In the genomic region with DNA sequence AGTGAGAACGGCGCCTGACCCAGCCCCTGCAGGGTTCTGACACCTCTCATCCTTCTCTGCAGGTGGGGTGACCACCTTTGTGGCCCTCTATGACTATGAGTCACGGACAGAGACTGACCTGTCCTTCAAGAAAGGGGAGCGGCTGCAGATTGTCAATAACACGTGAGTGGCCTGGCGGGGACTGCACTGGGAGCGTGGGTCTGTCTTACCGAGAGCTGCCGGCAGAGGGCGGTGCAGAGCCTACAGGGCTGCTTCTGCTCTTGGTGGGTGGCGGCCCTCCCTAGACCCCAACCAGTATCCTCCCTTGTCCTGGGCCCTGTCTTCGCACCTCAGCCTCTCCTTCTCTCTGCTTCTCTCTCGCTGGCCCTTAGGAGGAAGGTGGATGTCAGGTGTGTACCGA, we compare ENCODE assay signal across 8 mouse cellular contexts. TPM values are rescaled to one million over a fixed set of nuclear protein-coding genes. Genes with fewer than 3 reads are reported as not detected.
DNase-seq lines count a peak whose midpoint lies in the region; ATAC-seq and TF ChIP-seq lines count a peak whose summit lies in the region.

No protein-coding gene starts in this region.

- DNase-seq in ES-E14 (ENCODE audit: low read depth, low spot score), result peak; percentile 68
- DNase-seq in c-Kit-positive CD71-negative TER-119-negative erythroid progenitor cells, embryonic 14.5 days (ENCODE audit: low read depth), result peak; percentile 43
- peak; percentile 29 for DNase-seq in heart, postnatal 25 days (ENCODE audit: low spot score)
- peak; percentile 86 to 97 for DNase-seq in layer of hippocampus, postnatal 25 days (ENCODE audit: extremely low spot score in 1 of 2, low spot score in 1 of 2)
- DNase-seq in lung, postnatal 25 days (ENCODE audit: low spot score), result peak; percentile 73
- DNase-seq in right cerebral cortex, adult 18-20 months, result peak; percentile 68
- peak; percentile 81 for DNase-seq in urinary bladder, postnatal 14 days (ENCODE audit: low spot score)

- peaks cover 14% of the 10 kb centered on the region; the same call in 1 of the 2 replicates for H3K36me3 ChIP-seq in ES-E14 (ENCODE audit: control insufficient read depth, insufficient read depth, low read length, poor library complexity, severe bottlenecking)
- peaks cover 5% of the 10 kb centered on the region; the same call in 1 of the 2 replicates for H3K36me3 ChIP-seq in forebrain, embryonic 15.5 days

- in situ Hi-C loops in ES-E14 (cut with MboI; ENCODE audit: low sequenced_read_pairs in 2 of 2, unreplicated experiment in 2 of 2), result no loop called here

- intact Hi-C loops in heart, postnatal 25 days (cut with DNase I), result loop anchor here (1.0 to 2.0 kb wide), 2 partner anchors 113 to 166 kb away; a partner anchor contains a TSS

- 0 out of 2 replicates have a peak overlapping the region, but pooled peaks have one; percentile 9 for H3K9ac ChIP-seq in ES-E14 (ENCODE audit: insufficient read depth, low read depth, low read length, poor library complexity, severe bottlenecking)
- H3K9ac ChIP-seq in forebrain, embryonic 15.5 days (replicated peaks), result no peak overlapping the region

- no peaks in the 10 kb centered on the region for H3K9me3 ChIP-seq in ES-E14 (ENCODE audit: control insufficient read depth, insufficient read depth, low read depth, low read length)
- H3K9me3 ChIP-seq in forebrain, embryonic 15.5 days, result no peaks in the 10 kb centered on the region

- WGBS in forebrain, embryonic 15.5 days, result 17% methylated on average over 14 of the region's 14 CpGs

- peaks cover 5 to 42% of the 10 kb centered on the region in 2 experiments for H3K4me1 ChIP-seq in ES-E14 (ENCODE audit: control insufficient read depth in 2 of 2, insufficient read depth in 2 of 2, low read length in 2 of 2, poor library complexity in 1 of 2)
- peaks cover 43% of the 10 kb centered on the region for H3K4me1 ChIP-seq in forebrain, embryonic 15.5 days

- H3K27ac ChIP-seq in ES-E14 (ENCODE audit: insufficient read depth, low read depth, low read length, poor library complexity, severe bottlenecking), result no peak overlapping the region
- peak overlapping the region; percentile 86 for H3K27ac ChIP-seq in forebrain, embryonic 15.5 days (replicated peaks)

- no peaks in the 10 kb centered on the region for H3K27me3 ChIP-seq in forebrain, embryonic 15.5 days

- ATAC-seq in forebrain, embryonic 15.5 days (replicated peaks), result peak; percentile 51; the same call in 1 of the 2 replicates

- no peak overlapping the region for H3K4me2 ChIP-seq in forebrain, embryonic 15.5 days (replicated peaks)

- no peak overlapping the region for H3K4me3 ChIP-seq in ES-E14 (ENCODE audit: insufficient read depth in 1 of 2, low read depth in 1 of 2, low read length in 2 of 2, poor library complexity in 1 of 2, severe bottlenecking in 1 of 2)
- H3K4me3 ChIP-seq in forebrain, embryonic 15.5 days, result no peak overlapping the region

TF ChIP-seq in ES-E14, 5 proteins besides CTCF, POLR2A, EP300 and RAD21:
- no peak for TF ChIP-seq ZNF384 (IDR thresholded peaks at IDR 0.05; ENCODE audit: low read depth, low read length)
- no peak; the same call in 1 of the 2 replicates for TF ChIP-seq ZC3H11A (IDR thresholded peaks at IDR 0.05; ENCODE audit: borderline replicate concordance, low read depth, low read length)
- TF ChIP-seq HCFC1 (IDR thresholded peaks at IDR 0.05; ENCODE audit: borderline replicate concordance, insufficient read depth, low read length), result no peak
- no peak for TF ChIP-seq CHD2 (IDR thresholded peaks at IDR 0.05; ENCODE audit: low read depth, low read length)
- no peak for TF ChIP-seq MAFK (IDR thresholded peaks at IDR 0.05; ENCODE audit: insufficient read depth, low read depth, low read length)

RNA-seq across cellular contexts. Expression of a gene that starts 40.2 kb away (rescaled TPM):
- 32.5 and 36.7 TPM in 2 replicates for total RNA-seq in ES-E14 (2012; rRNA removed)
- 35.6 and 37.9 TPM in 2 replicates for polyA plus RNA-seq in forebrain, embryonic 15.5 days (2015; fragmentation: Nextera tagmentation; extraction: Ambion mirVana)
- 1 to 10 TPM; 2.9 to 5.1 TPM for total RNA-seq in heart, postnatal 25 days (2021)
- 100 to 1,000 TPM; 144 to 147 TPM for total RNA-seq in layer of hippocampus, postnatal 25 days (2021)

Comparison
In these comparisons a context has a peak if more than half of its experiments do, and no peak if none do; other contexts are left out.
1. DNase-seq: peak in every context shown above with its lines; median percentile 92 in layer of hippocampus, postnatal 25 days; 81 in urinary bladder, postnatal 14 days; 73 in lung, postnatal 25 days; 68 in ES-E14; 68 in right cerebral cortex, adult 18-20 months; 43 in c-Kit-positive CD71-negative TER-119-negative erythroid progenitor cells, embryonic 14.5 days; 29 in heart, postnatal 25 days.